Mouse (Mus musculus) adrenal gland, postnatal 10 days (tissue): ENCODE measurements around the gene H2al1c. TPM values are rescaled to one million over a fixed set of nuclear protein-coding genes. Genes with fewer than 3 reads are reported as not detected.
"Not testable (repeated sequence)": the region's sequence is repeated elsewhere in the genome, so short reads cannot be mapped to it uniquely, and the experiment has no call there.

Experiments used
- DNase-seq: peaks from one replicate; pipeline ENCODE4 v3.0.0; 2021; ENCODE audit warnings: mixed read lengths
- long read RNA-seq, 2 experiments: library from polyadenylated mRNA; stranded (forward); transcript quantifications; one replicate each; pipeline ENCODE4 v2.0.0; 2021
- total RNA-seq, 2 experiments: library from RNA; stranded (reverse); gene quantifications; 2 replicates each; pipeline ENCODE4 v1.2.3; 2021

Gene H2al1c
- not detected for total RNA-seq
- long read RNA-seq, experiment 1, result 0 reads
- long read RNA-seq, experiment 2, result 0 reads

DNA sequence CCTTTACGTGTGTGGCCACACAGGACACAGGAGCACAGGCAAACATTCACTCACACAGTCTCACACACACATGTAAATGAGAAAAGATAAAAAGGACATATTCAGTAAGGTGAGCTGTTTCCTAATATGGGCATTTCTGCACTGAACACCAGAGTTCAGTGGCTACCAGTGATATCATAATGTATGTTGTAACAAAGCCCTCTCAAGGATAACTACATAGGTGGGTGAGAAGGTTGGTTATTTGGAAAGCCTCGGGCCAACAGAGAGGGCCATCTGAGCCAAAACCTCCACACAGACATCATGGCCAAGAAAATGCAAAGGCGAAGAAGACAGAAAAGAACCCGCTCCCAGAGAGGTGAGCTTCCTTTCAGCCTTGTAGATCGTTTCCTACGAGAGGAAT is at the start of gene H2al1c:
H2al1c (plus strand) TSS at position 301 of the 400 bp plus-strand sequence.
- not testable (repeated sequence) for DNase-seq

- DNase-seq, result no peak
Measured at GRCm38 (mm10) chrX:11264918-11265317, 40.5 kb upstream of the H2al1c start.

DNA sequence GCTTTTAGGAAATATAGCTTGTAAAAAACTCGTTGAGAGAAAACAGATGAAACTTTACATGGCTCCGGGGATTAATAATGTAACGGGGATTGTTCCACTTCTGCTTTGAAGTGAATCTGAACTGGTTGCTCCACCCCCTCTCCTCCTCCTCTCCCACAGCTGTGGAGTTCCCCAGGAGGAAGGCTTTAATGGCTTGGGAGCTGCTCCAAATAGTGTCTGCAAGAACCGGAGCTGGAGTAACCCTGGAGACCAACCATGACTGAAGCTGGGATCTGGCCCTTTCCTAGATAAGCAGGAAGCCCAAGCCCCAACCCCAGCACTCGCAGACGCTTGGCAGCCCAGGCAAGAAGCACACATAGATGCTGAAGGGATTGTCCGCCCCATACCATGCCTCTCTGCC is 37.7 kb upstream of the H2al1c start:
- DNase-seq, result peak; percentile 27

- peak; percentile 48 for DNase-seq
Measured at GRCm38 (mm10) chrX:11269074-11269473, 36.4 kb upstream of the H2al1c start.

GRCm38 (mm10) chrX:11273190-11273589 is 32.3 kb upstream of the H2al1c start:
- DNase-seq, result no peak

GRCm38 (mm10) chrX:11277083-11277482 is 28.4 kb upstream of the H2al1c start:
- no peak for DNase-seq

- DNase-seq, result no peak
Measured at GRCm38 (mm10) chrX:11280741-11281140, 24.7 kb upstream of the H2al1c start.

GRCm38 (mm10) chrX:11288306-11288882 is 17.1 kb upstream of the H2al1c start:
- no peak for DNase-seq

GRCm38 (mm10) chrX:11289244-11289643 is 16.2 kb upstream of the H2al1c start:
- no peak for DNase-seq

GRCm38 (mm10) chrX:11298957-11299356 is 6.5 kb upstream of the H2al1c start, which contains the start of gene H2al1a:
Gene H2al1a (plus strand): TSS chrX:11299257.
- not testable (repeated sequence) for DNase-seq

DNA sequence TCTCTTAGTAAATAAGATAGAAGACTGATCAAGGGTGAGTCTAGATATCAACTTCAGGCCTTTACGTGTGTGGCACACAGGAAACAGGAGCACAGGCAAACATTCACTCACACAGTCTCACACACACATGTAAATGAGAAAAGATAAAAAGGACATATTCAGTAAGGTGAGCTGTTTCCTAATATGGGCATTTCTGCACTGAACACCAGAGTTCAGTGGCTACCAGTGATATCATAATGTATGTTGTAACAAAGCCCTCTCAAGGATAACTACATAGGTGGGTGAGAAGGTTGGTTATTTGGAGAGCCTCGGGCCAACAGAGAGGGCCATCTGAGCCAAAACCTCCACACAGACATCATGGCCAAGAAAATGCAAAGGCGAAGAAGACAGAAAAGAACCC is 3.3 kb upstream of the H2al1c start, which contains the start of gene H2al1b:
H2al1b (plus strand) TSS at position 301 of the 400 bp plus-strand sequence.
- not testable (repeated sequence) for DNase-seq

GRCm38 (mm10) chrX:11308524-11308923 is 3.1 kb downstream of the H2al1c start, which contains the start of gene H2al1d:
Gene H2al1d (plus strand): TSS chrX:11308824.
- not testable (repeated sequence) for DNase-seq

DNA sequence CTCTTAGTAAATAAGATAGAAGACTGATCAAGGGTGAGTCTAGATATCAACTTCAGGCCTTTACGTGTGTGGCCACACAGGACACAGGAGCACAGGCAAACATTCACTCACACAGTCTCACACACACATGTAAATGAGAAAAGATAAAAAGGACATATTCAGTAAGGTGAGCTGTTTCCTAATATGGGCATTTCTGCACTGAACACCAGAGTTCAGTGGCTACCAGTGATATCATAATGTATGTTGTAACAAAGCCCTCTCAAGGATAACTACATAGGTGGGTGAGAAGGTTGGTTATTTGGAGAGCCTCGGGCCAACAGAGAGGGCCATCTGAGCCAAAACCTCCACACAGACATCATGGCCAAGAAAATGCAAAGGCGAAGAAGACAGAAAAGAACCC is 6.2 kb downstream of the H2al1c start, which contains the start of gene H2al1e:
H2al1e (plus strand) TSS at position 301 of the 400 bp plus-strand sequence.
- not testable (repeated sequence) for DNase-seq

- not testable (repeated sequence) for DNase-seq
Measured at GRCm38 (mm10) chrX:11314858-11315257, 9.4 kb downstream of the H2al1c start, which contains the start of gene H2al1f. Gene H2al1f (plus strand): TSS chrX:11315158.

DNA sequence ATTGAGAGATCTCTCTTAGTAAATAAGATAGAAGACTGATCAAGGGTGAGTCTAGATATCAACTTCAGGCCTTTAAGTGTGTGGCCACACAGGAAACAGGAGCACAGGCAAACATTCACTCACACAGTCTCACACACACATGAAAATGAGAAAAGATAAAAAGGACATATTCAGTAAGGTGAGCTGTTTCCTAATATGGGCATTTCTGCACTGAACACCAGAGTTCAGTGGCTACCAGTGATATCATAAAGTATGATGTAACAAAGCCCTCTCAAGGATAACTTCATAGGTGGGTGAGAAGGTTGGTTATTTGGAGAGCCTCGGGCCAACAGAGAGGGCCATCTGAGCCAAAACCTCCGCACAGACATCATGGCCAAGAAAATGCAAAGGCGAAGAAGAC is 12.5 kb downstream of the H2al1c start, which contains the start of gene H2al1g:
H2al1g (plus strand) TSS at position 301 of the 400 bp plus-strand sequence.
- not testable (repeated sequence) for DNase-seq

DNA sequence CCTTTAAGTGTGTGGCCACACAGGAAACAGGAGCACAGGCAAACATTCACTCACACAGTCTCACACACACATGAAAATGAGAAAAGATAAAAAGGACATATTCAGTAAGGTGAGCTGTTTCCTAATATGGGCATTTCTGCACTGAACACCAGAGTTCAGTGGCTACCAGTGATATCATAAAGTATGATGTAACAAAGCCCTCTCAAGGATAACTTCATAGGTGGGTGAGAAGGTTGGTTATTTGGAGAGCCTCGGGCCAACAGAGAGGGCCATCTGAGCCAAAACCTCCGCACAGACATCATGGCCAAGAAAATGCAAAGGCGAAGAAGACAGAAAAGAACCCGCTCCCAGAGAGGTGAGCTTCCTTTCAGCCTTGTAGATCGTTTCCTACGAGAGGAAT is 15.7 kb downstream of the H2al1c start, which contains the start of gene H2al1h:
H2al1h (plus strand) TSS at position 301 of the 400 bp plus-strand sequence.
- DNase-seq, result not testable (repeated sequence)

DNA sequence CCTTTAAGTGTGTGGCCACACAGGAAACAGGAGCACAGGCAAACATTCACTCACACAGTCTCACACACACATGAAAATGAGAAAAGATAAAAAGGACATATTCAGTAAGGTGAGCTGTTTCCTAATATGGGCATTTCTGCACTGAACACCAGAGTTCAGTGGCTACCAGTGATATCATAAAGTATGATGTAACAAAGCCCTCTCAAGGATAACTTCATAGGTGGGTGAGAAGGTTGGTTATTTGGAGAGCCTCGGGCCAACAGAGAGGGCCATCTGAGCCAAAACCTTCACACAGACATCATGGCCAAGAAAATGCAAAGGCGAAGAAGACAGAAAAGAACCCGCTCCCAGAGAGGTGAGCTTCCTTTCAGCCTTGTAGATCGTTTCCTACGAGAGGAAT is 18.9 kb downstream of the H2al1c start, which contains the start of gene H2al1i:
H2al1i (plus strand) TSS at position 301 of the 400 bp plus-strand sequence.
- not testable (repeated sequence) for DNase-seq

- DNase-seq, result not testable (repeated sequence)
Measured at GRCm38 (mm10) chrX:11327522-11327921, 22.1 kb downstream of the H2al1c start, which contains the start of gene H2al1j. Gene H2al1j (plus strand): TSS chrX:11327822.

DNA sequence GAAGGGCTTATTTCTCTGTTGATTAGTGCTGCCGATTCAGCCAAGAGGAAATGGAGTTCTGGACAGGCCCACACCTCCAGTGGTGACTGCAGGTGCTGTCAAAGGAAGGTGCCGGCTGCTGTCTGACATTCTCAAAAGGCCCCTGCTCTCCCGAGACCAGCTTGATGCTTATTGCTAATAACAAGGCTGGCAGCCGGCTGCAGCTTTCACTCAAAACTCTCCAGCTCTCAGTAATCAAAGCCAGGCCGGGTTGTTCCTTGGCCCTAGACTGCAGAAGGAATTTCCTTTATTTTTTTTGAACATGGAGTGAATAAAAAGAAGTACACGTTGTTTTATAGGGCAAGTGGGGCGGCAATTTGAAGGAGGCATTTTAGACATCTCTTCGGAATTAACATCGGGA is 40.3 kb downstream of the H2al1c start:
- DNase-seq, result no peak

- DNase-seq, result no peak
Measured at GRCm38 (mm10) chrX:11346756-11347155, 41.3 kb downstream of the H2al1c start.
